In the genomic region with DNA sequence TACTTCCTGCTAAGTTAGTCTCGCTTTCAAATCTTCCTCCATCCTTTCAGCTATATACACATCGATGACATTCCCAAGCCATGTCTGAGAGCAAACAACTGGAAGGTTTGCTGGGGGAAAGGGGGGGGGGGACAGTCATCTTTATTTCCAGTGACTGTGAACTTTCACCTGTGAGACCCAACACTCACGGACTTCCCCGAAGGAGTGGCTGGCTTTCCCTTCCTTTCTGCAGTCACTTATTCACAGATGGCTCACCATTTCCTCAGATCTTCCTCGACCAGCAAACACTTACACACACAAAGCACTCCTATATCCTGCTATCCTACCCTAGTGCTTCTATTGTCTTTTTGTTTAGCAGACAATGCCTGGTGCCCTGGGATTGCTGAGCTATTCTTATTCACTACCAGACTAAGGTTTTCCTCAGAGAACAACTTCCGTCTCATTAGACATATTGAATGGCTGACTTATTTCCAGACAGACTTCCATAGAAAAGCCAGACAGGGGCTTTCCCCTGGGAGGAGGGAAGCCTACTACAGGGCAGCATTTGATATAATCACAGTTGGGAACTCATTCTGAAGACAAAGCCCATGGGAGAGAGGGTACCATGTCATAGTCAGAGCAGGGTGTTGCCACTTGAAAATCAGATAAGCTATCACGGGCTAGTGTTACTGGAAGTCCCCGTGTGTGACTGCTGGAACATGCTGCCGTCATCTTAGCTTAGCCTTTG, we compare ENCODE assay signal across 12 mouse cellular contexts. TPM values are rescaled to one million over a fixed set of nuclear protein-coding genes. Genes with fewer than 3 reads are reported as not detected.
DNase-seq lines count a peak whose midpoint lies in the region; ATAC-seq and TF ChIP-seq lines count a peak whose summit lies in the region.
"Had no signal": no experiment of that assay in that cellular context is flagged by ENCODE, and none has a peak within 500 bp of the region (broad histone marks: within the 10 kb centered on the region; RNA-seq: fewer than 3 reads in every experiment).

No protein-coding gene starts in this region.

- H3K4me1 ChIP-seq in heart, postnatal 0 days (ENCODE audit: control insufficient read depth, insufficient read depth): 0 out of 2 replicates have a peak, but pooled peaks cover 3% of the 10 kb centered on the region
- peaks cover 11% of the 10 kb centered on the region for H3K4me1 ChIP-seq in forebrain, embryonic 16.5 days (replicated peaks; ENCODE audit: control insufficient read depth, insufficient read depth, low read length)
- no peaks in the 10 kb centered on the region for H3K4me1 ChIP-seq in midbrain, embryonic 14.5 days (ENCODE audit: control insufficient read depth, insufficient read depth, low read length)

- no peak overlapping the region for H3K4me2 ChIP-seq in heart, postnatal 0 days (ENCODE audit: low read depth, low read length)
- H3K4me2 ChIP-seq in forebrain, embryonic 16.5 days (ENCODE audit: low read length): no peak overlapping the region
- H3K4me2 ChIP-seq in midbrain, embryonic 14.5 days (ENCODE audit: low read length): no peak overlapping the region
- H3K4me2 ChIP-seq: embryonic facial prominence, embryonic 13.5 days had no signal

- DNase-seq in heart, postnatal 0 days (ENCODE audit: low spot score): no peak
- no peak for DNase-seq in heart, postnatal 4 days
- DNase-seq in embryo, embryonic 10 days (ENCODE audit: low spot score): peak; percentile 68
- peak; percentile 19 for DNase-seq in midbrain, embryonic 14.5 days
- DNase-seq in thymus, postnatal 0 days (ENCODE audit: low spot score): no peak
- DNase-seq in gastrocnemius, postnatal 10 days: no peak
- DNase-seq in right cerebral cortex, adult 2 months (ENCODE audit: low spot score in 2 of 2): no peak
- DNase-seq: kidney, adult 11 months; layer of hippocampus, adult 9-11 months; lung, adult 18-20 months had no signal

- no peak overlapping the region for H3K9ac ChIP-seq in heart, postnatal 0 days (replicated peaks; ENCODE audit: low read depth, low read length)
- H3K9ac ChIP-seq in forebrain, embryonic 16.5 days (replicated peaks; ENCODE audit: low read depth, low read length): no peak overlapping the region
- no peak overlapping the region for H3K9ac ChIP-seq in midbrain, embryonic 14.5 days (replicated peaks; ENCODE audit: low read length)
- H3K9ac ChIP-seq: embryonic facial prominence, embryonic 13.5 days had no signal

- H3K27ac ChIP-seq in heart, postnatal 0 days (ENCODE audit: low read depth): no peak overlapping the region
- H3K27ac ChIP-seq in forebrain, embryonic 16.5 days (ENCODE audit: low read length): 0 out of 2 replicates have a peak overlapping the region, but pooled peaks have one; percentile 6
- no peak overlapping the region for H3K27ac ChIP-seq in midbrain, embryonic 14.5 days (replicated peaks; ENCODE audit: low read depth, low read length)
- H3K27ac ChIP-seq: embryonic facial prominence, embryonic 13.5 days had no signal

- 49% methylated on average over 9 of the region's 9 CpGs for WGBS in heart, postnatal 0 days
- 5% methylated on average over 9 of the region's 9 CpGs for WGBS in forebrain, embryonic 16.5 days
- WGBS in midbrain, embryonic 14.5 days: 33% methylated on average over 9 of the region's 9 CpGs

- TF ChIP-seq EP300 in heart, postnatal 0 days (IDR thresholded peaks at IDR 0.05; ENCODE audit: low read depth): no peak

- peak; percentile 30; the same call in 1 of the 2 replicates for ATAC-seq in heart, postnatal 0 days (ENCODE audit: insufficient read depth, low read depth)
- ATAC-seq in forebrain, embryonic 16.5 days: peak; percentile 57
- no peak for ATAC-seq in midbrain, embryonic 14.5 days (ENCODE audit: low FRiP score, low TSS enrichment)

- H3K27me3 ChIP-seq in heart, postnatal 0 days (ENCODE audit: control insufficient read depth, insufficient read depth, low read length): no peaks in the 10 kb centered on the region
- H3K27me3 ChIP-seq in forebrain, embryonic 16.5 days (replicated peaks; ENCODE audit: control insufficient read depth, insufficient read depth, low read length): no peaks in the 10 kb centered on the region
- H3K27me3 ChIP-seq in midbrain, embryonic 14.5 days (ENCODE audit: control insufficient read depth, insufficient read depth, low read length): no peaks in the 10 kb centered on the region
- H3K27me3 ChIP-seq: embryonic facial prominence, embryonic 13.5 days had no signal

- H3K4me3 ChIP-seq in heart, postnatal 0 days (ENCODE audit: low read depth, low read length): no peak overlapping the region
- H3K4me3 ChIP-seq in forebrain, embryonic 16.5 days (replicated peaks; ENCODE audit: low read length): no peak overlapping the region
- no peak overlapping the region for H3K4me3 ChIP-seq in midbrain, embryonic 14.5 days (replicated peaks; ENCODE audit: low read depth, low read length)
- H3K4me3 ChIP-seq: embryonic facial prominence, embryonic 13.5 days had no signal

- no peaks in the 10 kb centered on the region for H3K36me3 ChIP-seq in heart, postnatal 0 days (replicated peaks; ENCODE audit: control insufficient read depth, insufficient read depth, low read length)
- no peaks in the 10 kb centered on the region for H3K36me3 ChIP-seq in forebrain, embryonic 16.5 days (ENCODE audit: control insufficient read depth, insufficient read depth)
- no peaks in the 10 kb centered on the region for H3K36me3 ChIP-seq in midbrain, embryonic 14.5 days (ENCODE audit: control insufficient read depth, insufficient read depth, low read length)
- H3K36me3 ChIP-seq: embryonic facial prominence, embryonic 13.5 days had no signal

- no peaks in the 10 kb centered on the region for H3K9me3 ChIP-seq in heart, postnatal 0 days (replicated peaks; ENCODE audit: control insufficient read depth, low read length)
- no peaks in the 10 kb centered on the region for H3K9me3 ChIP-seq in forebrain, embryonic 16.5 days (ENCODE audit: control insufficient read depth, low read length)
- H3K9me3 ChIP-seq in midbrain, embryonic 14.5 days (ENCODE audit: control insufficient read depth, low read length): no peaks in the 10 kb centered on the region; the same call in 1 of the 2 replicates
- H3K9me3 ChIP-seq: embryonic facial prominence, embryonic 13.5 days had no signal

- no peak for TF ChIP-seq CTCF in heart, postnatal 0 days (IDR thresholded peaks at IDR 0.05; ENCODE audit: low read depth)

RNA-seq across cellular contexts. Expression of gene Ssx2ip, which starts 24.5 kb away (rescaled TPM):
- 6.4 and 13.8 TPM in 2 replicates for total RNA-seq in heart, postnatal 0 days (2014; rRNA removed; ENCODE audit: low replicate concordance)
- polyA plus RNA-seq in heart, postnatal 0 days (2015; fragmentation: Nextera tagmentation; extraction: Ambion mirVana): 7.3 and 7.6 TPM in 2 replicates
- total RNA-seq in heart, postnatal 4 days (2021): 10 to 100 TPM; 18.6 to 21.0 TPM
- 22.5 and 26.1 TPM in 2 replicates for polyA plus RNA-seq in forebrain, embryonic 16.5 days (2015; fragmentation: Nextera tagmentation; extraction: Ambion mirVana)
- 13.1 and 18.9 TPM in 2 replicates for polyA plus RNA-seq in midbrain, embryonic 14.5 days (2014; fragmentation: Nextera tagmentation; extraction: Ambion mirVana)
- 12.8 and 13.2 TPM in 2 replicates for polyA plus RNA-seq in thymus, postnatal 0 days (2015; fragmentation: Nextera tagmentation; extraction: Ambion mirVana)
- total RNA-seq in gastrocnemius, postnatal 10 days (2021): 10 to 100 TPM; 16.2 to 17.5 TPM

Comparison
In these comparisons a context has a peak if more than half of its experiments do, and no peak if none do; other contexts are left out.
1. DNase-seq: peak in embryo, embryonic 10 days (single experiment) and midbrain, embryonic 14.5 days (single experiment); none in heart, postnatal 0 days (single experiment), heart, postnatal 4 days (single experiment), thymus, postnatal 0 days (single experiment), gastrocnemius, postnatal 10 days (single experiment) and right cerebral cortex, adult 2 months (0 of 2).